Mouse (Mus musculus) liver, embryonic 14.5 days (tissue): ENCODE measurements at regions not wholly inside any gene's neighbourhood (a gene's known extent, or its start where the extent isn't known, plus 50 kb on each side); places are given as distances from the start of the nearest gene placed in this dataset.

Experiments
- ATAC-seq: fragments of 200-750 bp; cut with Nextera tagmentation; 2 replicates; pipeline ENCODE4 v1.8.0; 2017; ENCODE audit warnings: moderate number of reproducible peaks, mild to moderate bottlenecking, moderate library complexity; ENCODE audit not compliant: insufficient read depth
- DNase-seq, 3 experiments: peaks; one replicate each; pipeline ENCODE4 v3.0.0-alpha.2; 2012 to 2013; ENCODE audit warnings: low read depth in 3 of 3, low spot score in 3 of 3
- H3K27ac ChIP-seq: fragments of 300-500 bp; sonication (generic); 2 replicates; pipeline ENCODE4 v1.5.1; 2014; ENCODE audit warnings: moderate library complexity, mild to moderate bottlenecking, control low read depth, inconsistent platforms
- H3K27me3 ChIP-seq: fragments of 300-500 bp; sonication (generic); 2 replicates; pipeline ENCODE4 v1.6.1; 2014; ENCODE audit warnings: mild to moderate bottlenecking, low read length, moderate library complexity; ENCODE audit not compliant: control insufficient read depth, insufficient read depth
- H3K36me3 ChIP-seq: fragments of 300-500 bp; sonication (generic); replicated peaks from 2 replicates; pipeline ENCODE4 v1.6.1; 2014; ENCODE audit warnings: low read depth; ENCODE audit not compliant: control insufficient read depth, insufficient read depth
- H3K4me1 ChIP-seq, 2 experiments: fragments of 200-500 bp in 1 of 2; fragments of 300-500 bp in 1 of 2; sonication (generic) in 1 of 2; replicated peaks; 2 replicates each; pipeline ENCODE4 v1.6.1; 2012 to 2014; ENCODE audit warnings: antibody characterized with exemption in 1 of 2, inconsistent platforms in 1 of 2, low read length in 1 of 2; ENCODE audit not compliant: control insufficient read depth in 2 of 2, insufficient read depth in 2 of 2
- H3K4me2 ChIP-seq: fragments of 300-500 bp; sonication (generic); 2 replicates; pipeline ENCODE4 v1.6.1; 2014; ENCODE audit warnings: low read depth, mild to moderate bottlenecking, control low read depth, moderate library complexity
- H3K4me3 ChIP-seq, 2 experiments: fragments of 200-500 bp in 1 of 2; fragments of 300-500 bp in 1 of 2; sonication (generic) in 1 of 2; 2 replicates each; pipeline ENCODE4 v1.5.1; 2012 to 2014; ENCODE audit warnings: low read depth in 2 of 2, low read length in 2 of 2, mild to moderate bottlenecking in 2 of 2, control low read depth in 1 of 2, inconsistent platforms in 1 of 2, moderate library complexity in 1 of 2; ENCODE audit not compliant: insufficient read depth in 1 of 2
- H3K9ac ChIP-seq: fragments of 300-500 bp; sonication (generic); replicated peaks from 2 replicates; pipeline ENCODE4 v1.6.1; 2014; ENCODE audit warnings: mild to moderate bottlenecking, control low read depth, moderate library complexity
- H3K9me3 ChIP-seq: fragments of 300-500 bp; sonication (generic); 2 replicates; pipeline ENCODE4 v1.6.1; 2016; ENCODE audit warnings: low read length, mixed read lengths; ENCODE audit not compliant: control insufficient read depth
- CTCF ChIP-seq: IDR thresholded peaks from 2 replicates; pipeline ENCODE4 v1.5.1; 2016; ENCODE audit warnings: antibody characterized with exemption, low read depth, control low read depth
- EP300 ChIP-seq: IDR thresholded peaks from 2 replicates; pipeline ENCODE4 v1.6.1; 2016; ENCODE audit warnings: antibody characterized with exemption, low read depth
- WGBS: fragments of 180-500 bp; shearing (Covaris S2); extraction: QIAGEN DNeasy Blood & Tissue Kit; methylation state at CpG from one replicate; pipeline ENCODE4 v1.1.7; 2014; ENCODE audit not compliant: insufficient replicate concordance; 5-methylcytosine and 5-hydroxymethylcytosine counted together

GRCm38 (mm10) chr2:45408136-45408535 is 290.9 kb upstream of the Zeb2 start:
- H3K27ac ChIP-seq = no peak overlapping the region
- WGBS = 83% methylated on average over 8 of the region's 8 CpGs

DNA sequence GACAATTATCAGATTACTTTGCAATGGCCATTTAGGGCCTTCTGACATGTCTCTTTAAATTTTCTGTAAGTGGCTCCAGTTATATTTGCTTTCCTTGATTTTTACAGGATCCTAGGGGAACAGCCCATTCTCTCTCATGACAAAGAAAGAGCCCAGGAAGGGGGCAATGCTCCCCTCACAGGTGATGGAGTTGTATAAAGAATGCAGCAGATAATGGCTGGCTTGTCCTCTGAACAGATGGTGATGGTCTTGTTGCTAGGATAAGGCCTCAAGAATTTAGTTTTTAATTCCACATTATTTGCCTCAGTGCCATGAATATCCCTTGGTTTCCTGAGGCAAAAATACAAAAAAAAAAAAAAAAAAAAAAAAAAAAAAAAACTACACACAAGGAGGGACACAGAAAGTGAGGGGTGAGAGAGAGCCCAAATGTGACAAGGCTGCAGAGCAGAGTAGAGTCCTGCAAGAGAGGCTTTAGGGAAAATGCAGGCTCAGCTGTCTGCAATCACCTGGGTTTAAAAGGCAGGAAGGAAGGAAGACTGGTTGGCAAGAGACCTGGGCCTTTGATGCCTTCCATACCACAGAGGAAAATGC is 272.8 kb upstream of the Zeb2 start:
- Histone ChIP-seq H3K9me3 (no peaks in the 10 kb centered on the region), H3K27me3 (no peaks in the 10 kb centered on the region), H3K4me1 (no peaks in the 10 kb centered on the region), H3K36me3 (no peaks in the 10 kb centered on the region), H3K9ac (no peak overlapping the region), H3K4me3 (no peak overlapping the region), H3K4me2 (no peak overlapping the region), H3K27ac (no peak overlapping the region)
- ATAC-seq (no peak), DNase-seq (no peak)
- TF ChIP-seq EP300 (no peak), CTCF (no peak)

More at GRCm38 (mm10) chr2:45408136-45408535, 290.9 kb upstream of the Zeb2 start:
- no peak overlapping the region for H3K9ac ChIP-seq
- ATAC-seq (no peak), DNase-seq (no peak)
- no peaks in the 10 kb centered on the region for H3K36me3 ChIP-seq
- TF ChIP-seq CTCF = no peak
- TF ChIP-seq EP300 = no peak
- no peaks in the 10 kb centered on the region for H3K27me3 ChIP-seq
- H3K4me1 ChIP-seq = peaks cover 0 to 8% of the 10 kb centered on the region in 2 experiments; a peak in 1 of 4 replicates
- H3K4me3 ChIP-seq = no peak overlapping the region
- no peak overlapping the region for H3K4me2 ChIP-seq
- no peaks in the 10 kb centered on the region for H3K9me3 ChIP-seq

GRCm38 (mm10) chr2:45371268-45371667 is 254.1 kb upstream of the Zeb2 start:
- DNase-seq (no peak), ATAC-seq (no peak)
- Histone ChIP-seq H3K4me3 (no peak overlapping the region), H3K4me1 (no peaks in the 10 kb centered on the region), H3K27me3 (no peaks in the 10 kb centered on the region), H3K27ac (no peak overlapping the region), H3K9ac (no peak overlapping the region), H3K36me3 (no peaks in the 10 kb centered on the region), H3K4me2 (no peak overlapping the region), H3K9me3 (no peaks in the 10 kb centered on the region)
- WGBS = 72% methylated on average over 4 of the region's 4 CpGs
- TF ChIP-seq EP300 (no peak), CTCF (no peak)

GRCm38 (mm10) chr2:45370615-45370968 is 253.4 kb upstream of the Zeb2 start:
- 10% methylated on average over 1 of the region's 1 CpGs for WGBS
- no peaks in the 10 kb centered on the region for H3K9me3 ChIP-seq
- H3K36me3 ChIP-seq = no peaks in the 10 kb centered on the region
- no peak overlapping the region for H3K4me2 ChIP-seq
- ATAC-seq (no peak), DNase-seq (no peak)
- no peaks in the 10 kb centered on the region for H3K4me1 ChIP-seq
- no peak overlapping the region for H3K4me3 ChIP-seq
- H3K9ac ChIP-seq = no peak overlapping the region
- H3K27me3 ChIP-seq = no peaks in the 10 kb centered on the region
- TF ChIP-seq EP300 (no peak), CTCF (no peak)
- H3K27ac ChIP-seq = no peak overlapping the region

GRCm38 (mm10) chr2:45369914-45370614 is 252.9 kb upstream of the Zeb2 start:
- no peak overlapping the region for H3K9ac ChIP-seq
- no peaks in the 10 kb centered on the region for H3K27me3 ChIP-seq
- DNase-seq (no peak), ATAC-seq (no peak)
- H3K4me2 ChIP-seq = no peak overlapping the region
- H3K4me3 ChIP-seq = no peak overlapping the region
- no peaks in the 10 kb centered on the region for H3K9me3 ChIP-seq
- no peaks in the 10 kb centered on the region for H3K36me3 ChIP-seq
- no peaks in the 10 kb centered on the region for H3K4me1 ChIP-seq
- TF ChIP-seq CTCF (no peak), EP300 (no peak)
- WGBS = 74% methylated on average over 5 of the region's 5 CpGs
- H3K27ac ChIP-seq = no peak overlapping the region
